Mouse (Mus musculus) right cerebral cortex, postnatal 14 days (tissue): ENCODE data around the gene Plcxd2.

Experiments
- DNase-seq: peaks from one replicate; pipeline ENCODE4 v3.0.0; 2022

The Plcxd2 gene

DNA sequence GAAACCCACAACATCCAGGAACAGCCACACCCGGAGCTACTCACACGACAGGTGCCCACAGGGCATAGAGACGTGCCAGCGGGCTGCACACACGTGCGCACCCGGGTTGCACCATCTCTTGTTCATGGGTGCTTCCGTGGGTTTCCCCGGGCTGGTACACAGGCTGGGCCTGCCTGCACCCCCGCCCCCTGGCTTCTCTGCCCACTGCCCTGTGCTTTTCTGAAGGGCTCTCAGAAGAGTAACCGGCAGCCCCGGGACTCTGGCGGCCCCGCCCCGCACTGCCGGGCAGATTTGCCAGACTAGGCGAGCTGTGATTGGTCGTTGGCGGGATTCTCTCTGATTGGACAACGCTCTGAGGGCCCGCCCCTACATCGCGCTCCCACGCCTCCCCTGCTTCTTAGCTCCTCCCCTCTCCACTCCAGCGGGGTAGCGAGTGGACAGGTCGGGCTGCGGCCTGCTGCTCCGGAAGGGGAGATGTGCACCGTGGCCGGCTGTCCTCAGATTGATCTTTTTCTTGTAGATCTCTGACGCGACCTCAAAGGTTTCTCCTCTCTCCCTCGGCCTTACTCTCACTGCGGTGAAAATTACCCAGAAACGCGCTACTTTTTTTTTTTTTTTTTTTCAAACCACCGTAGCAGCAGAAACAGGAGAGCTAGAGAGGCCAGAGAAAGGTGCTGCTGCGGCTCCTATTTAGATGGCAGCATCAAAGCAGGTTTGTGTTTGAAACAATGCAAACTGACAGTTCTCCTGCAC lies at the start of gene Plcxd2:
TSS of gene Plcxd2 (minus strand) at position 66 of the 753 bp plus-strand sequence.
- DNase-seq: peak; percentile 91

DNA sequence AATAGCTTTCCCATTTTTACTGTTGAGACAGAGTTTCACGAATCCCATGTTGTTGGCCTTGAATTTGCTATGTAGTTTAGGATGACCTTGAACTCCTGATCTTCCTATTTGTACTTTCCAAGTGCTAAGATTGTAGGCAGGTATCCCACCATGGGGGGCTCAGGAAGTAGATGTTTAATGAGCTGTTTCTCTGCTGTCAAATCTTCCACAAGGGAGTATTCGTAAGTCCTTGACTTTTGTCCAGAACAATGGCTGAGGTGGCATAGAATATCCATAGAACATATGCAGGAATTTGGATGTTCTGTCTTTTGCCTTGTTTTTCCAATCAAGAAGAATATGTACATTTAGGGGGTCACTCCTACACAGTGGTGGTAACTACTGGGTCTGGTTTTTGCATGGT lies 36.9 kb upstream of the Plcxd2 start:
- no peak for DNase-seq

DNA sequence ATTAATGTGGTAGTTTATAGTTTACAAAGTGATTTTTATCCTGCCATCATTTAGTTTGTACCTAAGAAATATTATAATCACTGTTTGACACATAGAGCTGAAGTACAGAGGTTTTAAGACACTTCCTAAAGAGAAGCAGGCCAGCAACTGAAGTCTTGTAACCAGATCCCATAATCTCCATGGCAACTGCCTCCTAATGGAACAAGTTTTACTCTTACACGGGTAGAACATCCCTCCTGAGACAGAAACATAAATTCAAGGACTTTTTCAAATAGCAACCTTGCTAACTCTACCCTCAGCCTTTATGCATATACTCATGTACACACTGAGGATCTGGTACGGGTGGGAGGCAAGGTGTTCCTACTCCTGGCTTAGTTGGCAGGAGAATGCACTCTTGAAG lies 26.2 kb upstream of the Plcxd2 start:
- no peak for DNase-seq

DNA sequence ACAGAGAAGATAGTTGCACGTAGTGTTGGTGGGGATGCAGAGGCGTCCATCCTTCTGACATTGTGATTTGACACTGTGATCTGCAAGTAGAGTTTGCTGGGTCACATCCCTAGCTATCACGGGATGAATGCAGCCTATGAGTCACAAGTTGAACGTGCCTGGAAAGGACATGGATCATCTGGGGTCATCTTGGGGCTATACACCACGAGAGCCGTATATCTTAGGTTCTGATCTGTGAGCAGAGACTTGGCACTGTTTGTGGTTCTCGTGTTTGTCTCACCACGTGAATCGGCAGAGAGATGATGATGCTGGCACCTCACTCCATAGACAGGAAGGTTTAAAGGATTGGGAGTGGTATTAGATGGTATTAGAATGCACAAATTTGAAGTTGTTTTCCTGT lies 23.9 kb upstream of the Plcxd2 start:
- no peak for DNase-seq

DNA sequence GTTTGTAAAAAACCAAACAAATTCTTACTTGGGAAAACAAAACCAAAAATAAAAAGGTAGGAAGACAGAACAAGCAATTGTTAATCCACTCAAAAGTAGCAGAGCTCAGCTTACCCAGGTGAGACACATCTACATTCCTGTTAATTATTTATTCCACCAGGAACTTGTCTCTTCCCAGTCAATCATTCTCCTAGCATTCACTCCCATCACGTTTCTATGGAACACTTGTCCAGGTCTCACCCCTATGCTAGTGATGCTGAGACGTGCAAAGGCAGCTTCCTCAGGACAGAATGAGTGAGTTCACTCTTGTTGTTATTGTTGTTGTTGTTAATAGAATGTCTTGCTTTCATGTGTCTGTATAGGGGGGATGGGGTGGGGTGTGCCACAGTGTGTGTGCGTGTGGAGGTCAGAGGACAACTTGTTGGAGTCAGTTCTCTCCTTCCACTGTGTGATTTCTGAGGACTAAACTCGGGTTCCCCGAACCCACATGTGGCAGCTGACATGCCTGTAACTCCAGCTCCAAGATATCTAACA lies 13.0 kb upstream of the Plcxd2 start:
- no peak for DNase-seq

DNA sequence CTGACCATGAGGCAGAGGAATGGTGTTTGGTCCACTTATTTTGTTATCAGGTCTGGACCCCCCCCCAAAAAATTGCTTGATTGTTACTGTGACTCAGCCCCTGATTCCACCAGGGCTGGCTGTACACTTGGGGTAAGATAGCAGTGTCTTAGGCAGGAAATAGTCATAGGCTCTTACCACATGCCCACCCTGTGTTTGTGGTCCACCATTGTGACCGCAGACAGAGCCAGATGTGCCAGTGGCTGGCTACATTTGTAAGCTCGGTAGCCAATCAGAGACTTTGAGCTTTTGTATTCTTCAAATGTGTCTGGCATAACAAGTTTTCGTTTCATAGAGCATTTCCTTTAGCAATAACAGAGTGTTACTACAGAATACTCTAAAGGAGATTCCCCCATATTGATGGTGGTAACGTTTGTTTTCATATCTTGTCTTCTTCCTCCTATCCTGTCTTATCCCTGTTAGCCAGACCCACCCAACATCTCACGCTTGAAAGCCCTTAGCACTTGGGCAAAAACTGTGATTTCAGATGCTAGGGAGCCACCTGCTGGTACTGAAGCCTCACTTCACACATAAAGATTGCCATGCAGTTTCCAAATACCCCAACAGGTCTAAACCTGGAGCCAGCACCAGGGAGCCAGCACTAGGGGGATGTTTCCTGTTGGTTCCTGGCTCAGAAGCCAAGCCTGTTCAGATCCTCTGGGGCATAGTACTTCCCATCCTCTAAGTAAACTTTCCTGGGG lies 12.3 kb upstream of the Plcxd2 start:
- peak; percentile 51 for DNase-seq

DNA sequence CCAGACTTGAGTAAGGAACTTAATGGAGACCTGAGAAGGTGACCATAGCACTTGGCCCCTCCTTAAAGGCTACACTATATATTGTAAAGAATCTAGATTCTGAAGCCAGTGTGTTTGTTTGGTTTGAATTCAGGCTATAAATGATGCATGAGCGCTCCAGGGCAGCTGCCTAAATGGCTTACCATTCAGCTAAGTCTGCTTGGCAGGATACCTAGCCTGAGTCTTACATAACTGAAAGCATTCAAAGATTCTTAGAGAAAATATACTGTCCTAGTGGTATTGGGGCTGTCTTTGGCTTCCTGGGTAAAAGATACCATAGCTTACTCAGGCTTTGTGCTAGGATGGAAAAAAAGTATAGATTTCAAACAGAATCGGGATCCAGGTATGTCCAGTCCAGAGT lies 11.3 kb upstream of the Plcxd2 start:
- no peak for DNase-seq

DNA sequence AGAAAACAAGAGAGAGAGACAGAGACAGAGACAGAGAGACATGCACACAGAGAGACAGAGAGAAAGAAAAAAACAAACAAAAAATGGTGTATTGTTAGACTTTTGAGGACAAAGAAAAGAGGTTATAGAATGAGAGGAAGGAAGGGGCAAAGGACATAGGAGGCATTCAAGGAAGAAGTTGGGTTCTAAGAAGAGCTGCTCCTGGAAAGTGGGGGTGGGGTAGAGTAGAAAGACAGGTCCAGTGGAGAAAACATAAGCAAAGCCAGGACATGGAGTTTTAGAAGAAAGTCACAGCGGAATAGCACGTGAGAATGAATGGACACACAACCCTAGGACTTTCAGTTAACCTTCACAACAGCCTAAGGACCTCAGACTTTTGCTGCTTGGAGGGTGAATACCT lies 10.4 kb upstream of the Plcxd2 start:
- no peak for DNase-seq

DNA sequence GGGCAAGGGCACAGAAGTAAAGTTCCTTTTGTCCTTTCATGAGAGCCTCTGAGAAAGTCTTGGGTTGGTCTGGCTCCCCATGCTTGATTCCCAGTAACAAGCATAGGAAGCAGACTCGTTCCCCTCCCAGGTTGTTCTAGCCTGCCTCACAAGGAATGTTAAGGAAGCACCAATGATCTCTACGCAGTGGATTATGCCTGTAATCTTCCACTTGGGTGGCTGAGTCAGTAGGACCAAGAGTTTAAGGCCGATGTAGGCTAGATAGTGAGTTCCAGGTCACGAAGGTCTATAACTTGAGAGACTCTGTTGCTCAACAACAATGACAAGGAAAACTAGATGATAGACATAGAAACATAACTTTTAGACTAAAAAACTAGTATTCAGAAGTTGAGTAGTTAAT lies 9.8 kb upstream of the Plcxd2 start:
- no peak for DNase-seq

DNA sequence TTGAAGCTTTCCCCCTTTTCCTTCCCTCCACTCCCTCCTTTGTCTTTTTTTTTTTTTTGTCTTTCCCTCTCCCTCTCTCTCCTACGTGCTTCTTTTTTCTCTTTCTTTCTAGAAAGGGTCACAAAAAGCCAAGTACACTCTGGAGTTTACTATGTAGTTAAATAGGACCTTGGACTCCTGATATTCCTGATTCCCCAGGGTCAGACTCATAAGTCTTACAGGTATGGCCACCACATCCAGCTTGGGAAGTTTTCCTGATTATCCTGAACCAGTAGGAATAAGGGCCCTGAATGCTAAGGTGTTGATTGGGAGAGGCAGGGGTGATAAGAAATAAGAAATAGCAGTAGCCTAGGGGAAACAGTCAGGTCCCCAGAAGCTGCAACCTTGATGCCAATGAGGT lies 9.3 kb upstream of the Plcxd2 start:
- DNase-seq: no peak

DNA sequence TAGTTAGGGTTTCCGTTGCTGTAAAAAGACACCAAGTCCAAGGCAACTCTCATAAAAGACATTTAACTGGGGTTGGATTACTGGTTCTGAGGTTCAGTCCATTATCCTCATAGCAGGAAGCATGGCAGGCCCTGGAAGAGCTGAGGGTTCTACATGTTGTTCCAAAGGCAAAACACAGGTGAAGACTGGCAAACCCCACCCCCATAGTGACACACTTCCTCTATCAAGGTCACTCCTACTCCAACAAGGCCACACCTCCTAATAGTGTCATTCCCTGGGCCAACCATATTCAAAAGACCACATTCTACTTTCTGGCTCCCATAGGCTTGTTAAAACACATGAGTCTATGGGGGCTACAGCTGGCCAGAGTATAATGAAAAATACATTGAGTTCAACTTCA lies 1.7 kb upstream of the Plcxd2 start:
- no peak for DNase-seq

DNA sequence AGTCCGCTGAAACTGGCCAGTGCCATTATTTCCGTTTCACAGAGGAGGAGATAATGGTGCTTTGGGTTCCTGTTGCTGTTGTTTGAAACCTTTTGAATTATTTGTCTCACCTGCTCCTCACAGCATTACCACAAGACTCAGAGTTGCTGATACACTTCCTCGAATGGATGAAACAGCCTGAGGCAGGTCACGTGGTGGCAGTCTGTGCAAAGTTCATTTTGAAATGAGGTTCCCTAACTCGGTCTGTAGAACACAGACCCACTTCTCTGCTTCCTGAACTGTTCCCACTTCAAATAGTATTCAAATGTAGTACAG lies 845 bp upstream of the Plcxd2 start:
- no peak for DNase-seq

DNA sequence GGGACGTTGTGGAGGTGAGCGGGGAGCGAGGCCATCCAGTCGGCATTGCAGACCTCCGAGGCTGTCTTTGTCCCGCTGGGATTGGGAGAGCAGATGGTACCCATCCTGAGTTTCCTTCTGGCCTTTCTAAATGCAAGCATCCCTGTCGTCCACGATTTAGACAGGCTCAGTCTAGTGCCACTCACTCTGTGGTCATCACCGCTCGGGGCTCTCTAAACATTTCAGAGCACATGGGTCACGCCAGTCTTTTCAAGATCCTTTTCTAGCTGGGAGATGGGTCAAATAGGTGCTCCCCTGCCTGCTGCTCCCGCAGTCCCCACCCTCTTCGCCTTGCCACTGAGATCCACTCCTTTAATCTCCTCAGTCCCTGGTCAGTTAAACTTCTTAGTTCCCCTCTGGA lies 301 bp downstream of the Plcxd2 start:
- DNase-seq: no peak

DNA sequence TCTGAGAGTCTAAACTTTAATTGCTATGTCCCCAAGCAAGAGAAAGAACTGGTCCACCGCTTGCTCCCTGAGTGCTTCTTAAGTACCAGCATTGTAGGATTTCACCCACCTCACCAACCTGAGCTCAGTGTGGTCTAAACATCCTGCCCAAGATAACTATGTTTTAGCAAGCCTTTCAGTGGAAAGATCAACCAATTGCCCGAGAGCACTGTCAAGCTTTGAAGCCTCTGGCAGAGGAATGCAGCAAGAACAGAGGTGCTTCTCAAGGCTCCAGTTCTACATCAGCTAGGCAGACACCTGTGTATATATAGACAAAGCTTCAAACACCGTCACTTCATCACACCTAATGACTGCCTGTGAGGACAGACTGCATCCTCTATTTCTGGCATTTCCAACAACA lies 1.3 kb downstream of the Plcxd2 start:
- no peak for DNase-seq

DNA sequence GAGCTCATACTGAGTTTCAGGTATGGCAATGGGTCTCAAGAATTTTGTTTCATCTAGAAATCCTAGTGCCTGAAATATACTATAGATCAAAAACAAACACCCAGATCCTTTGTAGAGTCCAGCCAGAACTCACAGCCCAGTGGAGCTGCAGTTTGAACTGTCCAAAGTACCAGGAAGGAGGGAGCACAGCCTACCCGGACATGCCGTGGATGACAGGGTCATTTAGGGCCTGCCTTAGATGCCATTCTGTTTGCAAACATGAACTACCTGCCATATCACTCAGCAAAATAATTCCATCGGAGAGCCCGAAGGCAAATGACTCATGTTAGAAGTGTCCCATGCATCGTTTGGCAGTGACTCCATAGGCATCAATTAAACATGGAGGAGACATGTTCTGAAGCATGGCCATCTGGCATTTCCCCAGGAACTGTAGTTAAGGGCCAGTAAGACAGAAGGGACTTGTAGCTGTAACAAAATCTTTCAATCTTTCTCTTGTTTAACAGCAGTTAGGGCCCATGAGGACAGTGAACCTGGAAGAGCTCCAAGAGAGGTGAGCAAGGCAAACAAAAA lies 1.9 kb downstream of the Plcxd2 start:
- no peak for DNase-seq

DNA sequence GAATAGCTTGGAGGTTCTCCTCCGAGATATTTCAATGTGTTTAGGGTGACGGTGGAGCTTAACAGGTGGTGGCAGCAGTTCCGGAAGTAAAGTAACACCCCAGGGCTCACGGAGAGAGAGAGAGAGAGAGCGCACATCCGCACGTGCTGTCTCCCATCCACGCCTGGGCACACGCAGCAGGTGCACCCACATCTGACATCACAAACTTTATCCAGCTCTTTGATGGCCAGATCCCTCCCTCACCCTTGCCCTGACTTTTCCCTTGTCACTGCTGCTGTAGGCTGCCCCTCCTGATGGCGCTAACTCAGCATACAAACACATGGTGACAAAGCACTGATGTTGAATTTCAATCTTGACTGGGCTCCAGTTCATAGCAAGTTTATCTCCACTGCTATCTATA lies 3.8 kb downstream of the Plcxd2 start:
- no peak for DNase-seq

DNA sequence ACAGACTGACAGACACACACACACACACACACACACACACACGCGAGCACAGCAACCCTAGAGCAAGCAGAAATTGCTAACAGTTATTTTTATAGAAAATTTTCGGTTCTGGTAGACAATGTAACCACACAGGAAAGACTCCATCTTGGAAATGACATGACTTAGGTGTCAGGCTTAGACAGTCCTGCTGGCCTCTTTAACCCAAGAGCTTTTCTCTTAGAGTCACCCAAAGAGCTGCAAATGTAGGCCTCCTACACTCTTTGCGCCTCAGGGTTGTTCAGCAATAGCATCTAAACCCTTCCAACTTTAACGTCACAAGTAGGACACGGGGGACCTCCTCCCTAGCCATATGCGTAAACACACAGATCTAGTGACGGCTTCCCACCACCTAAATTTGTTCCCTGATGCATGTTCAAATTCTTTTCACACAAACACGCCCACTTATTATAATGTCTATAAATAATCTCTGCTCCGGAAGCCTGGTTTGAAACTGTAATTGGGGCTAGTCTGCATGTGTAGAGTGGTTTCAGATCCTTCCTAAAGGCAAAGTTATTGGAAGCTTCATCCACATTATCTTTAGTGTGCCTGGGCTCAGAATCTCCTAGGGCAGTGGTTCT lies 8.4 kb downstream of the Plcxd2 start:
- DNase-seq: no peak

DNA sequence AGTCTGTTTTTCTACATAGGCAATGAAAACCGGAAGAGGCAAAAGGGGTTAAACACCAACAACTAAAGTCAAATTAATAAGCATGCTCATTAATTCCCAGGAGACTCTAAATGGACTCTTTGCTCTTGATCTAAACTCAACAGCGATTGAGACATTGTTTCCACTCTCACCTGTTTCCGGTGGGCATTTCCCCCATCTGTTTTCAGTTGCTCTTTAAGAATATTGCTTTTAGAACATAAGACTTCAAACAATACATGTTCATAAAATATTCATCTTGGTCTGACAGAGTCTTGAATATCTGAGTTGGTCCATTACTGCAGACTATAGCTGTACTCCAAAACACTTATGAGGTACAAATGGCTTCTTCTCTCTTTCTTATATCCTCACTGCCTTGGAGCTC lies 9.0 kb downstream of the Plcxd2 start:
- no peak for DNase-seq

DNA sequence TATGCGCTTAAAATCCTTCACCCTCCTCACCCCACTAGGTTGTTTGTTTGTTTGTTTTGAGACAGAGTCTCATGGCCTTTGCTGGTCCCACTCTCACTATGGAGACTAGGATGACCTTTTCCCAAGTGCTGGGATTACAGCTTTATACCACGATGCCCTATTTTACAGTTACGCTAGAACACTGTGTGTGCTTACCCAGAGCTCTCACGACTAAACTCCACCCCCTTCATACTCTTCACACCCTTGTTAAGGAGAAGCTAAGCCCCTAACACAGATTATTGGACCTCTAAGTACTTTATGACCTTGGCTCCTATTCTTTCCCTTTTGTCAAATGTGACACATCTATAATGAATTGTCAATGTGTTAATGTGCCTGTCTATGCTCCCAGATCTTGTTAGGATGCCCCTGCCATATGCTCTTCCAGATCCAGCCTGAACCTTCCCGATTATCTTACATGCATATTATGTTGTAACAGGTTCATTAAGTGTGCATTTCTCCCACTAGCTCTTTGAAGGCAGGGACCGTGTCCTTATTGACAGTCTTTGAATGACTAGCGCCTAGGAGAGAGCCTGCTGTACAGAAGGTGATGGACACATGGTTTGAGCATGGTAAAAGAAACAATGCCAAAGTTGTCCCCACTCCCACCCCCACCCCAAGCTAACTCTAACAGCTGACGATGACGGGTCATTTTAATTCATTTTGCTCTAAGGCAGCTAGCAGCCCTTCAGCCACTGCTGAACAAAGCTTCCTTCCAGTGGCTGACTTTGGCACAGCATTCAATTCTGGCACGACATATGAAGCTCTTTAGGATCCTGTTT lies 10.4 kb downstream of the Plcxd2 start:
- no peak for DNase-seq

DNA sequence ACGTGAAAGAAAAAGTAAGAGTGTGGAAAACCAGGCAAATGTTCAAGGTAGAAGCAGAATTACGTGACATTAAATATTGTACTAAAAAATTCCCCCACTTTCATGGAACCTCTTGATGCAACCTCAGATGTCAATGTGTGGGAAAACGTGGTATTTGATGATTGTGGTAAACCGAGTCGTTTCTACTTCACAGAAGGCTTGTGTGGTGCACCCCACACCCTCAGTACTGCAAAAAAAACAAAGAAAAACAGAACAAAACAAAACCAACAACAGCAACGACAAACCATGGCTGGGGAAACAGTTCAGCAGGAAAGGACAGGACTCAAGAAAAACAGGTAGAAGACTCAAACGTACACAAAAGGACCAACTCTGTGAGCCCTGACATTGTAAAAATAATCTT lies 11.8 kb downstream of the Plcxd2 start:
- no peak for DNase-seq

DNA sequence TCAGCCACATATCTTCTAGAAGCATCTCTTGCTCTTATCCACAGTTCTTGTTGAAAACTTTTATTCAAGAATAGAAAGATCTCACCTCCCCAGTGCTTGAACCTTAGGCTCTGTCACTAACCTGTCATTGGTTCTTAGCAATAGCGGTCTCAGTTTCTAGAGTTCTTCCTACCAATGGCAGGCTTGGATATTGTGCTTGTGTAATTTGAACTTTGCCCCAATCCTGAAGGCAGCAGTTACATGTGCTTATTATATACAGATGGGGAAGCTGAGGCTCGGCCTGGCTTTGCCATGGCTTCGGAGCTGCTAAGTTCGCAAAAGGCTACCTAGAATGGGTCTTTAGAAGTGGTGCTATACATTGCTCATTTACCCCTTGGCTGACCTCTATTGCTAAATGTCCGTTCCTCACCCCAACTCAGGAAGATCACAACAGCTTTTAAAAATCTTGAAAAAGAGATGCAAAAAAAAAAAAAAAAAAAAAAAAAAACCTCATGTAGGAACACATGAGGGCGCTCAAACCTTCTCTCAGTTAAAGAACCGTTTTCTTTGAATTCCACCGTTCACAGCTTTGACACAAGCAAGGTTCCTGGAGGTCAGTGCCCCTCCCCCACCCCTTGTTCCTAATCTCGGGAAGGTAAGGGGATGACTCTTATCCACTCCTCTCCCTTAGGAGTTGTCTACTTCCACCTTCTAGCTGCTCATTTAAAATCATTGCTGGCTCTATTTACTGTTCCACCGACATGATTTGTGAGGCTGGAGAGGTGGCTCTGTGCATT lies 18.9 kb downstream of the Plcxd2 start:
- DNase-seq: no peak

DNA sequence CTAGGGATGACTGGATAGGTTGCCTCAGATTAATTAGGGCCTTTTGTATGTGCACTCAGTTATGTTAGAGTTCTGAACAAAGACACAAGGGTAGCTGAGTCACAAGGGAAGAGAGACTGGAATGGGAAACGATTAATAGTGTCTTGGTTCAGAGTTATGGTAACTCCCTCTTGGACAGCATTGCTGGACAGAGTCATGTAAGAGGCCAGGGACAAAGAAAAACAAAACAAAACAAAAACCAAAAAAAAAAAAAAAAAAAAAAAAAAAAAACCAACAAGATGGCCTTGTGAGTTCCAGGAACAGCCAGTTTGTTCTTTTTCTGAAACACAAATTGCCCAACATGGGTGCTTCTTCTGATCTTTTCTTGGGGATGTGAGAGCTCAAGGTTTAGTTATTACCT lies 23.8 kb downstream of the Plcxd2 start:
- no peak for DNase-seq
